Mouse (Mus musculus) neural tube, embryonic 14.5 days (tissue): ENCODE measurements around the gene Kri1. TPM values are rescaled to one million over a fixed set of nuclear protein-coding genes. Genes with fewer than 3 reads are reported as not detected.
"Not testable (repeated sequence)": the region's sequence is repeated elsewhere in the genome, so short reads cannot be mapped to it uniquely, and the experiment has no call there.

Experiments used
- ATAC-seq: fragments of 200-750 bp; cut with Nextera tagmentation; 2 replicates; pipeline ENCODE4 v1.8.0; 2017; ENCODE audit warnings: low read depth, mild to moderate bottlenecking, moderate TSS enrichment, moderate library complexity
- H3K27ac ChIP-seq: fragments of 300-500 bp; sonication (generic); 2 replicates; pipeline ENCODE4 v1.5.1; 2014; ENCODE audit warnings: low read depth, mild to moderate bottlenecking, control low read depth, low read length, moderate library complexity, mixed read lengths
- H3K27me3 ChIP-seq: fragments of 300-500 bp; sonication (generic); 2 replicates; pipeline ENCODE4 v1.6.1; 2014; ENCODE audit warnings: low read length; ENCODE audit not compliant: control insufficient read depth, insufficient read depth
- H3K36me3 ChIP-seq: fragments of 300-500 bp; sonication (generic); 2 replicates; pipeline ENCODE4 v1.6.1; 2014; ENCODE audit warnings: low read length, mixed read lengths; ENCODE audit not compliant: control insufficient read depth, insufficient read depth
- H3K4me1 ChIP-seq: fragments of 300-500 bp; sonication (generic); 2 replicates; pipeline ENCODE4 v1.6.1; 2014; ENCODE audit warnings: low read length; ENCODE audit not compliant: control insufficient read depth, insufficient read depth
- H3K4me2 ChIP-seq: fragments of 300-500 bp; sonication (generic); 2 replicates; pipeline ENCODE4 v1.6.1; 2014; ENCODE audit warnings: mild to moderate bottlenecking, low read depth, low read length, control low read depth
- H3K4me3 ChIP-seq: fragments of 300-500 bp; sonication (generic); 2 replicates; pipeline ENCODE4 v1.5.1; 2014; ENCODE audit warnings: low read depth, low read length, control low read depth, mixed read lengths
- H3K9ac ChIP-seq: fragments of 300-500 bp; sonication (generic); replicated peaks from 2 replicates; pipeline ENCODE4 v1.6.1; 2014; ENCODE audit warnings: low read depth, mild to moderate bottlenecking, control low read depth, low read length, mixed read lengths
- H3K9me3 ChIP-seq: fragments of 300-500 bp; sonication (generic); 2 replicates; pipeline ENCODE4 v1.6.1; 2016; ENCODE audit warnings: low read length; ENCODE audit not compliant: control insufficient read depth
- WGBS: fragments of 180-500 bp; shearing (Covaris S2); extraction: QIAGEN DNeasy Blood & Tissue Kit; methylation state at CpG from one replicate; pipeline ENCODE4 v1.1.7; 2014; 5-methylcytosine and 5-hydroxymethylcytosine counted together
- polyA plus RNA-seq: library from polyadenylated mRNA; unstranded; fragments of >200 nt; fragmentation: Nextera tagmentation; extraction: Ambion mirVana; gene quantifications from 2 replicates; pipeline ENCODE4 v1.2.1, GENCODE M21; 2014

Kri1 gene
- polyA plus RNA-seq, 1 experiment from 2014 or later = 14.2 TPM

DNA sequence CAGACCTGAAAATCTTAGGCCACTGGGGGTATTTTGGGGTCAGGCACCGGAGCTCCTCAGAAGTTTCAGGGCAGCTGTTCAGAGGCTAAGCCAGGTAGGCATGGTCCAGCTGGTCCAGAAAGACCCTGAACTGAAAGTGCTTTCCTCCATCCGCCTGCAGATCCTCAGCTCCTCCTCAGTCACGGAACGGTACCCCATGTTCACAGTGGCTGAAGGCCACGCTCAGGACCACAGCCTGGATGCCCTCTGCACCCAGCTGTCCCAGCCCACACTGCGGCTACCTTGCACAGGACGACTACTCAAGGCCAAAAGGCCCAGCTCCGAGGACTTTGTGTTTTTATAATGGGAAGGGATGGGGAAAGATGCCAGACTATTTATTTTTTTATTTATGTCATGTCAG is 14.7 kb downstream of the Kri1 start:
- Histone ChIP-seq H3K27ac (no peak overlapping the region), H3K4me2 (no peak overlapping the region), H3K36me3 (peaks cover 87% of the 10 kb centered on the region), H3K4me1 (no peaks in the 10 kb centered on the region), H3K27me3 (no peaks in the 10 kb centered on the region), H3K9ac (no peak overlapping the region), H3K4me3 (no peak overlapping the region), H3K9me3 (no peaks in the 10 kb centered on the region)
- 87% methylated on average over 8 of the region's 8 CpGs for WGBS
- ATAC-seq = no peak

DNA sequence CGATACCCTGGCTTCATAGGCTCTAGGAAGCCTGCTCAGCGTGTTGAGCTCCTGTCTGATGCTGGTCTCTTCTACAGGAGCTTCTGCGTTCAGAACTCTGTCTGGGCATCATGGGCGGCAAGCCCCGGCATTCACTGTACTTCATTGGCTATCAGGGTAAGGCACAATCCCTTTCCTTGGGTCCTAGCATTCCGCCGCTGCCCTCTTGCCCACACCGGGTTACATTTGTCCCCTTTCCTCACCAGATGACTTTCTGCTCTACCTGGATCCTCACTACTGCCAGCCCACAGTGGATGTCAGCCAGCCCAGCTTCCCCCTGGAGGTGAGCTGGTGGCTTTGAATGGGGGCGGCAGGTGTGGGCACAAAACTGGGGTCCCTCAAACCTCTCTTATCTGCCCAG is 15.4 kb downstream of the Kri1 start:
- H3K9ac ChIP-seq = no peak overlapping the region
- 96% methylated on average over 9 of the region's 9 CpGs for WGBS
- peaks cover 80% of the 10 kb centered on the region for H3K36me3 ChIP-seq
- no peak overlapping the region for H3K4me3 ChIP-seq
- no peaks in the 10 kb centered on the region for H3K4me1 ChIP-seq
- no peak for ATAC-seq
- no peak overlapping the region for H3K4me2 ChIP-seq
- no peaks in the 10 kb centered on the region for H3K9me3 ChIP-seq
- no peak overlapping the region for H3K27ac ChIP-seq
- no peaks in the 10 kb centered on the region for H3K27me3 ChIP-seq

DNA sequence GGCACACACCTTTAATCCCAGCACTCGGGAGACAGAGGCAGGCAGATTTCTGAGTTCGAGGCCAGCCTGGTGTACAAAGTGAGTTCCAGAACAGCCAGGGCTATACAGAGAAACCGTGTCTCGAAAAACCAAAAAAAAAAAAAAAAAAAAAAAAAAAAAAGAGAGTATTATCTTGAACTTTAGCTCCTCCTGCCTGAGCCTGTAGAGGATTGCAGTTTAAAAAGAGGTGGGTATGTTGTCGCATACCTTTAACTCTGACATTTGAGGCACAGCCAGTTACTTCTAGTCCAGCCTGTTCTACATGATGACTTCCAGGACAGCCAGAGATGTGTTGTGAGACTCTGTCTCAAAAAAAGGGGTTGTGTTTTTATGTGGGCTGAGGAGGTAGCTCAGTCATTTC is 18.2 kb downstream of the Kri1 start:
- not testable (repeated sequence) for H3K4me2 ChIP-seq, H3K27ac ChIP-seq, H3K27me3 ChIP-seq, H3K4me3 ChIP-seq, H3K9me3 ChIP-seq, H3K9ac ChIP-seq, ATAC-seq
- peaks cover 15% of the 10 kb centered on the region for H3K4me1 ChIP-seq
- WGBS = 92% methylated on average over 5 of the region's 5 CpGs
- H3K36me3 ChIP-seq = peaks cover 55% of the 10 kb centered on the region

DNA sequence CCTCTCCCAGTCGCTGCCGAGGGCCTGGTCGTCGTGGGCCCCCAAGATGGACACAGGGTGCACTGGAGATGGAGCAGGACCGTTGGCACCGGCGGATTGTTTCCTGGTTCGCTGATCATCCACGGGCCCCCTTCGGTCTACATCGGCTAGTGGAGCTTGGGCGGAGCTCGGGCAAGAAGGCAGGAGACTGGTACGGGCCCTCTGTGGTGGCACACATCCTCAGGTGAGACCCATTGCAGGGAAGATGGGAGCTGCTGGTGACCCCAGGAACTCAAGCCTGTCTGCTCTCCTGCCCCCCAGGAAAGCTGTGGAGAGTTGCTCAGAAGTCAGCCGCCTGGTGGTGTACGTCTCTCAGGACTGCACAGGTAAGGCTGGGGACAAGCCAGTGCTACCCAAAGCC is 19.5 kb downstream of the Kri1 start:
- Histone ChIP-seq H3K36me3 (peaks cover 43% of the 10 kb centered on the region), H3K9me3 (no peaks in the 10 kb centered on the region), H3K4me2 (no peak overlapping the region), H3K4me3 (no peak overlapping the region), H3K9ac (no peak overlapping the region), H3K27ac (no peak overlapping the region), H3K27me3 (no peaks in the 10 kb centered on the region), H3K4me1 (peaks cover 18% of the 10 kb centered on the region)
- no peak for ATAC-seq
- 96% methylated on average over 16 of the region's 16 CpGs for WGBS

DNA sequence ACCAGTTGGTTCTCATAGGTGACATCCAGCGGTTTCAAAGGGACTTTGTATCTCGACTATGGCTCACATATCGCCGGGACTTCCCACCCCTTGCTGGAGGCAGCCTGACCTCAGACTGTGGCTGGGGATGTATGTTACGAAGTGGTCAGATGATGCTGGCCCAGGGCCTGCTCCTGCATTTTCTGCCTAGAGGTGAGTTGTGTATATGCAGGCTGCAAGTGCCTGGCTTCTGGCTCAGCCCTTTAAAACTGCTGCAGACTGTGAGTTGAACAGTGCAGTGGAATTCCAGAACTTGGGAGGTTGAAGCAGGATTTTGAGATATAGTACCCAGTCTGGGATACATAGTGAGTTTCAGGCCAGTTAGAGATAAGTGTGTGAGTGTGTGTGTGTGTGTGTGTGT is 20.9 kb downstream of the Kri1 start:
- Histone ChIP-seq H3K9ac (no peak overlapping the region), H3K4me2 (no peak overlapping the region), H3K27ac (no peak overlapping the region), H3K4me1 (peaks cover 18% of the 10 kb centered on the region), H3K4me3 (no peak overlapping the region), H3K27me3 (no peaks in the 10 kb centered on the region), H3K36me3 (peaks cover 29% of the 10 kb centered on the region), H3K9me3 (no peaks in the 10 kb centered on the region)
- 86% methylated on average over 5 of the region's 5 CpGs for whole genome bisulfite sequencing
- no peak for ATAC-seq

DNA sequence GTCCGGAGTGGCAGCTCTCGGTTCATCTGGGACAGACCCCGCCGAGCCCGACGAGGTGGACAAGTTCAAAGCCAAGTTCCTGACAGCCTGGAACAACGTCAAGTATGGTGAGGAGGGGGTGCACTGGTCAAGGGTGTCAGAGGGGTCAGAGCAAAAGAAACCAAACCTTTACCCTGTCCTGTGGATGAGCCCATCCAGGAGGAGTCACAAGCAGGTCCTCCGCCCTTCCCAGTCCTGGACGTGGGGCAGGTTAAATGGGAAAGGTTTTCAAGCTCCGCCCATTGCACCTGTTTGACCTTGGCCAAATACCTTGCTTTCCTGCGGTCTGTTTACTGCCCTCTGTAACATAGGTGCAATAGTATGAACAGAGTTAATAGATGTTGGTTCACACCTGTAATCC is 22.2 kb downstream of the Kri1 start:
- Histone ChIP-seq H3K4me3 (peak overlapping the region; percentile 94), H3K27me3 (no peaks in the 10 kb centered on the region), H3K4me2 (peak overlapping the region; percentile 88), H3K4me1 (peaks cover 18% of the 10 kb centered on the region), H3K9me3 (no peaks in the 10 kb centered on the region), H3K36me3 (peaks cover 16% of the 10 kb centered on the region), H3K9ac (peak overlapping the region; percentile 81), H3K27ac (peak overlapping the region; percentile 34; the same call in 1 of the 2 replicates)
- peak; percentile 45 for ATAC-seq
- 6% methylated on average over 11 of the region's 11 CpGs for WGBS

DNA sequence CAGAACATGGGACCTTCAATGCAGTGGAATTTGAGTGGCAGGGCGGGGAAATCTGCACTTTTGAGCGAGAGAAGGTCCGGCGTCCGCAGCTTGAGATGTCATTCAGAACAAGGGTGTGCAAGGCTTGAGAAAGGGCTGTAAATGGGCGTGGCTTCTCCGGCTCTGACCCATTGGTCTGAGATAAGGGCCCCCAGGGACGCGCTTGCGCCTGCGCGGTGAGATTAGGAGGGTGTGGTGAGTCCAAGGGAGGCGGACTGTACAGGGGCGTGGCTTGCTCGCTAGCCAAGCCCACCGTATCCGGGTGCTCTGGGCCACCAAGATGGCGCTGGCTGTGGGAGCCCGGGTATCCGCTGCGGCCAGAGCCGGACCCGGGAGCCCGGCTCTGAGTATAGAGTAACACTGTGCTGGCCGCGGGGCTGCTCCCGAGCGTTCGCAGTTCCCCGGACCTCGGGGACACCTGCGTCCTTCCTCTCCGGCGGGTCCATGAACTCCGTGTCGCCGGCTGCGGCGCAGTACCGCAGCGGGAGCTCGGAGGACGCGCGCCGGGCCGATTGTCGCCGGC is 22.7 kb downstream of the Kri1 start, which contains the start of gene Atg4d:
Gene Atg4d (plus strand): TSS at position 294 of the 562 bp plus-strand sequence.
- Histone ChIP-seq H3K9ac (peak within 1 kb of the TSS; percentile 81), H3K4me1 (peaks cover 18% of the 10 kb centered on the region), H3K27me3 (no peaks in the 10 kb centered on the region), H3K36me3 (peaks cover 11% of the 10 kb centered on the region), H3K4me3 (peak within 1 kb of the TSS; percentile 94), H3K9me3 (no peaks in the 10 kb centered on the region), H3K4me2 (peak within 1 kb of the TSS; percentile 88), H3K27ac (peak within 1 kb of the TSS; percentile 60)
- ATAC-seq = peak; percentile 97
- WGBS = under 1% methylated on average over 44 of the region's 49 CpGs

DNA sequence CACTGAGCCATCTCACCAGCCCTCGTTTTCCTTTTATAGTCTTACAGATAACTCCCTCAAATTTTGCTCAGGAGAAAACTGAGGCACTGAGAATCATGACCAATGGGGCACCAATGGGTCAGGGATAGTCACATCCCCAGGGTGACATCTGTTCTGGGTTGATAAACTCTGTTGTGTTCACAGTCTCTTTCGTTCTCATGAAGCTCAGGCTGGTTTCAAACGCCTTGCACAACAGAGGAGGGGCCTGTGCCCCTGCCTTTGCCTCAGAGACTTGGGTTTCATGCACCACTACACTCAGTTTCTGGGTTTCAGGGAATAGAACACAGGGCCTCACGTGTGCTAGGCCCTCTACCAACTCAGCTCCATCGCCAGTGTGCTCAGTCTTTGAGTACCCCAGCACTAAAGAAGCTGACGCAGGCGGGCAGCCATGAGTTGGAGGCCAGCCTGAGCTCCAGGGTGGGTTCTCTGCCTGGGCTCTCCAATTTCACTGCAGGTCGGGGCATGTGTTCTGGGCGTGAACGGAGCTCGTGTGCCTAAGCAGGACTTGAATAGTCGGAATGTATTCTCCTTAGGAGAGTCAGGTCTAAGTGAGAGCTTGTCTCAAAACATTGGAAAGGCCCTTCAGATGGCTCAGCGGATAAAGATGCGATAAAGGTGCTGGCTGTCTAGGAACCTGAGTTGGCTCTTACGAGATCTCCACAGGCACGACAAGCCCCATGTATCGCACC is 23.3 kb downstream of the Kri1 start:
- no peaks in the 10 kb centered on the region for H3K27me3 ChIP-seq
- WGBS = 14% methylated on average over 17 of the region's 17 CpGs
- H3K9ac ChIP-seq = peak overlapping the region; percentile 81
- H3K4me3 ChIP-seq = peak overlapping the region; percentile 94
- peak; percentile 5; the same call in 1 of the 2 replicates for ATAC-seq
- H3K4me2 ChIP-seq = peak overlapping the region; percentile 88
- no peaks in the 10 kb centered on the region for H3K9me3 ChIP-seq
- 0 out of 2 replicates have a peak, but pooled peaks cover 6% of the 10 kb centered on the region for H3K36me3 ChIP-seq
- peak overlapping the region; percentile 60 for H3K27ac ChIP-seq
- peaks cover 18% of the 10 kb centered on the region for H3K4me1 ChIP-seq

DNA sequence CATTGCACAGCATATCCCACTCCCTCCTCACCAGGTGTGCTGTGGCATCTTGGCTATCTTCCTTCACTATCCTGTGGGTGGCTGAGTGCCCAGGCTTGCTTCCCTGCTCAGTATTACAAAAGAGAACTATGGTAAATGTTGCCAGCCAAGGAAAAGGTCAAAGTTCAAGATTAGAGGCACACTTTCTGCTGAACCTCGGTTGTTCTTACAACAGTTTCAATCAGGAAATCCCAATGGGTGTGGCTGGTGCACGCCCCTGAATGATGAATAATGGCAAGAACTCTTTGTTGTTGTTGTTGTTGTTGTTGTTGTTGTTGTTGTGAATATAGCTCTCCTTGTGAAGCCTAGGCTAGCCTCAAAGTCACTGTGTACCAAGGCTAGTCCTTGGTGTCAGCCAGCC is 25.9 kb downstream of the Kri1 start:
- Histone ChIP-seq H3K4me2 (no peak overlapping the region), H3K36me3 (no peaks in the 10 kb centered on the region), H3K4me3 (no peak overlapping the region), H3K9me3 (no peaks in the 10 kb centered on the region), H3K27ac (no peak overlapping the region), H3K4me1 (peaks cover 15% of the 10 kb centered on the region), H3K9ac (no peak overlapping the region), H3K27me3 (no peaks in the 10 kb centered on the region)
- 75% methylated on average over 2 of the region's 2 CpGs for WGBS
- no peak for ATAC-seq
